Mouse (Mus musculus) limb, embryonic 11.5 days (tissue): ENCODE measurements at regions not wholly inside any gene's neighbourhood (a gene's known extent, or its start where the extent isn't known, plus 50 kb on each side); places are given as distances from the start of the nearest gene placed in this dataset.
A peak's percentile ranks its signal among the peaks of the same experiment; 100 is the strongest.

ENCODE experiments used
- ATAC-seq: fragments of 200-750 bp; cut with Nextera tagmentation; 2 replicates; pipeline ENCODE4 v1.8.0; 2017; ENCODE audit warnings: low read depth; ENCODE audit not compliant: insufficient number of reproducible peaks, low FRiP score, low TSS enrichment
- DNase-seq: peaks from one replicate; pipeline ENCODE4 v3.0.0-alpha.2; 2015; ENCODE audit warnings: low spot score
- H3K27ac ChIP-seq: fragments of 300-500 bp; sonication (generic); replicated peaks from 2 replicates; pipeline ENCODE4 v1.5.1; 2014; ENCODE audit warnings: low read depth, mild to moderate bottlenecking, low read length
- H3K27me3 ChIP-seq: fragments of 300-500 bp; sonication (generic); 2 replicates; pipeline ENCODE4 v1.6.1; 2014; ENCODE audit warnings: mild to moderate bottlenecking, low read length, mixed read lengths; ENCODE audit not compliant: control insufficient read depth, insufficient read depth
- H3K36me3 ChIP-seq: fragments of 300-500 bp; sonication (generic); 2 replicates; pipeline ENCODE4 v1.6.1; 2014; ENCODE audit warnings: mild to moderate bottlenecking, low read length, moderate library complexity, mixed read lengths; ENCODE audit not compliant: control insufficient read depth, insufficient read depth
- H3K4me1 ChIP-seq: fragments of 300-500 bp; sonication (generic); 2 replicates; pipeline ENCODE4 v1.6.1; 2014; ENCODE audit warnings: low read length, mixed read lengths; ENCODE audit not compliant: control insufficient read depth, insufficient read depth
- H3K4me2 ChIP-seq: fragments of 300-500 bp; sonication (generic); 2 replicates; pipeline ENCODE4 v1.6.1; 2014; ENCODE audit warnings: low read depth, mild to moderate bottlenecking, moderate library complexity; ENCODE audit not compliant: severe bottlenecking
- H3K4me3 ChIP-seq: fragments of 300-500 bp; sonication (generic); 2 replicates; pipeline ENCODE4 v1.5.1; 2014; ENCODE audit warnings: low read depth, low read length
- H3K9ac ChIP-seq: fragments of 300-500 bp; sonication (generic); 2 replicates; pipeline ENCODE4 v1.6.1; 2014; ENCODE audit warnings: mild to moderate bottlenecking, low read length
- H3K9me3 ChIP-seq: fragments of 300-500 bp; sonication (generic); 2 replicates; pipeline ENCODE4 v1.6.1; 2016; ENCODE audit warnings: low read length; ENCODE audit not compliant: control insufficient read depth
- WGBS: fragments of 180-500 bp; shearing (Covaris S2); extraction: QIAGEN DNeasy Blood & Tissue Kit; methylation state at CpG from one replicate; pipeline ENCODE4 v1.1.7; 2014; 5-methylcytosine and 5-hydroxymethylcytosine counted together

GRCm38 (mm10) chr17:4208142-4208925 lies 512.3 kb upstream of the Nox3 start:
- ATAC-seq = no peak
- H3K4me3 ChIP-seq = no peak overlapping the region
- WGBS = 57% methylated on average over 5 of the region's 5 CpGs

DNA sequence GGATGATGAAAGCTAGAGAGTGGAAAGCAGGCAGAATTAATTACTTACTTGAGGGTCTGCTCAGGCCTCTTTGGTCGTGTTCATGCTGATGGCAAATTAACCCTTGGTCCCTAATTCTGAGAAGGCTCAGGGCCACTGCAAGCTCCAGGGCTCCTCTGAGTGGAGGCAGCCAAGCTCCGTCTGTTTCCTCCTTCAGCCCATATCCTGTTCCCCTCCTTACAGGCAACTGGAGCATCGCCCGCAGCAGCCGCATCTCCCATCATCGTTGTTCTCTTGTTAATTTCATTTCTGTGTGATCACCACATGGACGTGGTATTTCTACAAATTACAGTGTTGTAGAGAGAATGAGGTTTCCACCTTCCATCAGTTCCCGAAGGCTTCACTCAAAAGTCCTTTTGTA lies 513.6 kb upstream of the Nox3 start:
- Histone ChIP-seq H3K27ac (no peak overlapping the region), H3K9me3 (no peaks in the 10 kb centered on the region), H3K9ac (no peak overlapping the region), H3K4me2 (no peak overlapping the region), H3K4me3 (no peak overlapping the region), H3K36me3 (no peaks in the 10 kb centered on the region), H3K4me1 (no peaks in the 10 kb centered on the region), H3K27me3 (no peaks in the 10 kb centered on the region)
- 70% methylated on average over 8 of the region's 8 CpGs for WGBS
- no peak for ATAC-seq
- no peak for DNase-seq

More at GRCm38 (mm10) chr17:4208142-4208925, 512.3 kb upstream of the Nox3 start:
- DNase-seq = no peak
- H3K27ac ChIP-seq = no peak overlapping the region
- H3K27me3 ChIP-seq = no peaks in the 10 kb centered on the region
- no peaks in the 10 kb centered on the region for H3K4me1 ChIP-seq
- no peak overlapping the region for H3K9ac ChIP-seq
- H3K36me3 ChIP-seq = no peaks in the 10 kb centered on the region
- no peak overlapping the region for H3K4me2 ChIP-seq
- H3K9me3 ChIP-seq = no peaks in the 10 kb centered on the region

DNA sequence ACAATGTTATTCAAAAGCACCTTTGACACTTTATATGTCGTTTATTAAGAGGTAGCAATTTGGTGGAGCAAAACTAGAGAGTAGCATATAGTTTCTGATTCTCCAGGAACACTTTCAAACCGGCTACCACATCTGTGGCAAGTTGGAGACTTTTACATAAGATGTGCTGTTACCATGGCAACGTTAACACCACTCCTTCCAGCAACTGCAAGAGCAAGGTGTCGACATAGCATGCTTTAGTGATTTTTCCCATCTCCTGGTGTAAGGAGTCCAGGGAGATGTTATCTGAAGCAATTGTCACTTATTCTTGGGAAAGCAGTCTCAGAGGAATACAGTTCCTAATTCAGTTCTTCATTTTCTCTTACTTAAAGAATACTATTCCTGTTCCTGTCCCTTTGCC lies 516.5 kb upstream of the Nox3 start:
- DNase-seq (no peak), ATAC-seq (no peak)
- Histone ChIP-seq H3K27ac (no peak overlapping the region), H3K36me3 (no peaks in the 10 kb centered on the region), H3K4me3 (no peak overlapping the region), H3K27me3 (no peaks in the 10 kb centered on the region), H3K9ac (no peak overlapping the region), H3K9me3 (no peaks in the 10 kb centered on the region), H3K4me2 (no peak overlapping the region), H3K4me1 (peaks cover 12% of the 10 kb centered on the region)
- 55% methylated on average over 4 of the region's 4 CpGs for WGBS

DNA sequence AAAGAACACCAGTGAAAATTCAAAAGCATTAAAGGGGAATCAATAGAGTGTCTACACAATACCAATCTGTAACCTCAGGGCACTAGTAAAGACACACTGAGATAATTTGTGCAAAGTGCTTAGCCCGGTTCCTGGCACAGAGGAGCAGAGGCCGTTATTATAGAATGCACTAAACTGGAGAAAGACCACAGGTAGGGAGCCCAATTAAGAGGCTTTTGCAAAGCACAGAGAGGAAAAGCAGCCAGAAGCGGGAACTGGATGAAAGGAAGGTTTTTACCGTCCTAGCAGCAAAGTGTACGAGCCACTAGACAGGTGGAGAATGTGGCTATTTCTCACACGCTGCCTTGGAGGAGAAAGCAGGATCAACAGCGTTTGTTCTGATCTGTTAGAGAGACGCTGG lies 518.9 kb upstream of the Nox3 start:
- Histone ChIP-seq H3K4me3 (no peak overlapping the region), H3K4me2 (no peak overlapping the region), H3K9ac (no peak overlapping the region), H3K4me1 (peaks cover 12% of the 10 kb centered on the region), H3K36me3 (no peaks in the 10 kb centered on the region), H3K9me3 (no peaks in the 10 kb centered on the region), H3K27ac (no peak overlapping the region), H3K27me3 (no peaks in the 10 kb centered on the region)
- ATAC-seq (no peak), DNase-seq (no peak)
- 30% methylated on average over 8 of the region's 8 CpGs for WGBS

DNA sequence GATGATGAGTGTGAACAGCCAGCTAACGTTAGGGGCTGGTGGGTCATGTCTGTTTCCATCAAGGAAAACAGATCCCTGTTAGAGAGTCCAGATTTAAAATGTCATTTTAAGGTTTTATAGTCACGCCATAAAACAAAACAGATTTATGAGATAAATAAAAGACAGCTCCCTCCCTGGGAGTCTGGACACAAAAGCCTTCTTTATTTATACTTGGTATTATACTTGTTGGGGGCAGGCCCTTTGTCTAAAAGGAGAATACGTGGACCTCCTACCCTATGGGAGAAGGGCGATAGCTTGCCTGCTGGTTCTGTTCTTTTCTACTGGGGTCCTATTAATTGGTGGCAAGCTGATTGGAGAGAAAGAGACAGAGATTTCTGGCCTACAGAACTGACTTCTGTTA lies 520.1 kb upstream of the Nox3 start:
- ATAC-seq (no peak), DNase-seq (no peak)
- Histone ChIP-seq H3K27me3 (no peaks in the 10 kb centered on the region), H3K9ac (no peak overlapping the region), H3K27ac (0 out of 2 replicates have a peak overlapping the region, but pooled peaks have one; percentile 26), H3K4me1 (peaks cover 15% of the 10 kb centered on the region), H3K4me3 (no peak overlapping the region), H3K36me3 (no peaks in the 10 kb centered on the region), H3K4me2 (no peak overlapping the region), H3K9me3 (no peaks in the 10 kb centered on the region)
- 22% methylated on average over 4 of the region's 4 CpGs for WGBS

- H3K27me3 ChIP-seq = no peaks in the 10 kb centered on the region
- H3K9ac ChIP-seq = no peak overlapping the region
- H3K9me3 ChIP-seq = no peaks in the 10 kb centered on the region
- 73% methylated on average over 8 of the region's 8 CpGs for WGBS
- no peak overlapping the region for H3K27ac ChIP-seq
- DNase-seq (no peak), ATAC-seq (no peak)
- no peak overlapping the region for H3K4me3 ChIP-seq
- peaks cover 17% of the 10 kb centered on the region for H3K4me1 ChIP-seq
- H3K4me2 ChIP-seq = no peak overlapping the region
- H3K36me3 ChIP-seq = no peaks in the 10 kb centered on the region
Measured at GRCm38 (mm10) chr17:4216750-4217149, 520.7 kb upstream of the Nox3 start.

- H3K27ac ChIP-seq = no peak overlapping the region
- WGBS = 43% methylated on average over 12 of the region's 12 CpGs
- H3K9me3 ChIP-seq = no peaks in the 10 kb centered on the region
- H3K4me2 ChIP-seq = no peak overlapping the region
- peak; percentile 51; the same call in 1 of the 2 replicates for ATAC-seq
- no peaks in the 10 kb centered on the region for H3K27me3 ChIP-seq
- no peak for DNase-seq
- no peak overlapping the region for H3K4me3 ChIP-seq
- no peak overlapping the region for H3K9ac ChIP-seq
- H3K4me1 ChIP-seq = peaks cover 7% of the 10 kb centered on the region
- no peaks in the 10 kb centered on the region for H3K36me3 ChIP-seq
Measured at GRCm38 (mm10) chr17:4220661-4221360, 524.8 kb upstream of the Nox3 start.

DNA sequence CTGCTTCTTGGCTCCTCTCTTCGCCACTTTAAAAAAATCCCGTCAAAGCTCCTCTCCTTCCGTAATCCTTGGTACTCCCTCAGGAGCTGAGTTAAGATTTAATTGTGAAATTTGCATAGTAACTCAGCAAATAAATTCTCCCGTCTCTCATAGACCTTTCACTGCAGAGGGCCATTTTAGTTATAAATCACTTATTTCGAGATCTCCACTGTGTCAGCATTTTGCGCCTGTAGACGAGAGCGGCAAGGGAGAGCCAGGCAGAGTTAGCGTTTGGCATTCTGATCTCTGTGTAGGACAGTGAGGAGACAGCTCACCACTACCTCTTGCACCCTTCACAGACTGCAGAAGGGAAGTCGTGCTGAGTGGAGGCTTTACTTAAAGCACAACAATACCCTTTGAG lies 531.8 kb upstream of the Nox3 start:
- H3K27ac ChIP-seq = no peak overlapping the region
- H3K9me3 ChIP-seq = no peaks in the 10 kb centered on the region
- no peaks in the 10 kb centered on the region for H3K4me1 ChIP-seq
- no peak overlapping the region for H3K9ac ChIP-seq
- WGBS = 82% methylated on average over 10 of the region's 10 CpGs
- DNase-seq (no peak), ATAC-seq (no peak)
- H3K27me3 ChIP-seq = no peaks in the 10 kb centered on the region
- H3K36me3 ChIP-seq = no peaks in the 10 kb centered on the region
- H3K4me2 ChIP-seq = no peak overlapping the region
- H3K4me3 ChIP-seq = no peak overlapping the region
